Mouse (Mus musculus): Measurements from ENCODE around the gene Zbtb25. TPM values are rescaled to one million over a fixed set of nuclear protein-coding genes. Genes with fewer than 3 reads are reported as not detected.
A peak's percentile ranks its signal among the peaks of the same experiment; 100 is the strongest.

Zbtb25 gene
- total and polyA plus RNA-seq, 2 experiments from 2014 or later = 11.5 to 19.9 TPM

- peak; percentile 66 for TF ChIP-seq CTCF (IDR thresholded peaks at IDR 0.05)
- Histone ChIP-seq H3K36me3 (ENCODE audit: insufficient read depth, low read length) (no peaks in the 10 kb centered on the region), H3K4me1 (ENCODE audit: insufficient read depth, low read length) (no peaks in the 10 kb centered on the region), H3K27ac (ENCODE audit: low read depth, low read length) (no peak overlapping the region), H3K4me2 (ENCODE audit: low read depth, low read length, poor library complexity, severe bottlenecking) (no peak overlapping the region), H3K27me3 (ENCODE audit: insufficient read depth, low read length) (no peaks in the 10 kb centered on the region), H3K9ac (replicated peaks; ENCODE audit: low read length, poor library complexity, severe bottlenecking) (no peak overlapping the region), H3K9me3 (ENCODE audit: low read length) (no peaks in the 10 kb centered on the region), H3K4me3 (ENCODE audit: low read depth, low read length) (no peak overlapping the region)
- ATAC-seq (ENCODE audit: low FRiP score) (no peak), DNase-seq (ENCODE audit: low spot score) (peak; percentile 44)
- 33% methylated on average over 7 of the region's 7 CpGs for WGBS
Observed at GRCm38 (mm10) chr12:76376649-76377048, 7.2 kb upstream of the Zbtb25 start.

GRCm38 (mm10) chr12:76375506-76375905 lies 6.1 kb upstream of the Zbtb25 start:
- Histone ChIP-seq H3K4me2 (ENCODE audit: low read depth, low read length, poor library complexity, severe bottlenecking) (no peak overlapping the region), H3K9ac (replicated peaks; ENCODE audit: low read length, poor library complexity, severe bottlenecking) (no peak overlapping the region), H3K9me3 (ENCODE audit: low read length) (no peaks in the 10 kb centered on the region), H3K4me1 (ENCODE audit: insufficient read depth, low read length) (no peaks in the 10 kb centered on the region), H3K4me3 (ENCODE audit: low read depth, low read length) (no peak overlapping the region), H3K27me3 (ENCODE audit: insufficient read depth, low read length) (no peaks in the 10 kb centered on the region), H3K27ac (ENCODE audit: low read depth, low read length) (no peak overlapping the region), H3K36me3 (ENCODE audit: insufficient read depth, low read length) (no peaks in the 10 kb centered on the region)
- 86% methylated on average over 3 of the region's 3 CpGs for WGBS
- ATAC-seq (ENCODE audit: low FRiP score) (no peak), DNase-seq (ENCODE audit: low spot score) (no peak)
- no peak for TF ChIP-seq CTCF (IDR thresholded peaks at IDR 0.05)

- no peak for DNase-seq (ENCODE audit: low spot score)
- Histone ChIP-seq H3K4me1 (ENCODE audit: insufficient read depth, low read length) (no peaks in the 10 kb centered on the region), H3K4me3 (ENCODE audit: low read depth, low read length) (no peak overlapping the region), H3K9ac (replicated peaks; ENCODE audit: low read length, poor library complexity, severe bottlenecking) (no peak overlapping the region), H3K4me2 (ENCODE audit: low read depth, low read length, poor library complexity, severe bottlenecking) (no peak overlapping the region), H3K9me3 (ENCODE audit: low read length) (no peaks in the 10 kb centered on the region), H3K27me3 (ENCODE audit: insufficient read depth, low read length) (no peaks in the 10 kb centered on the region), H3K36me3 (ENCODE audit: insufficient read depth, low read length) (no peaks in the 10 kb centered on the region), H3K27ac (ENCODE audit: low read depth, low read length) (no peak overlapping the region)
- 86% methylated on average over 4 of the region's 4 CpGs for WGBS
- no peak for TF ChIP-seq CTCF (IDR thresholded peaks at IDR 0.05)
- ATAC-seq (ENCODE audit: low FRiP score) = no peak
Observed at GRCm38 (mm10) chr12:76374911-76375310, 5.5 kb upstream of the Zbtb25 start.

GRCm38 (mm10) chr12:76373991-76374390 lies 4.6 kb upstream of the Zbtb25 start:
- no peak overlapping the region for H3K27ac ChIP-seq (ENCODE audit: low read depth, low read length)
- DNase-seq (ENCODE audit: low spot score) = no peak
- ATAC-seq (ENCODE audit: low FRiP score) = no peak
- H3K9ac ChIP-seq (replicated peaks; ENCODE audit: low read length, poor library complexity, severe bottlenecking) = no peak overlapping the region
- H3K4me3 ChIP-seq (ENCODE audit: low read depth, low read length) = no peak overlapping the region
- WGBS = 72% methylated on average over 6 of the region's 6 CpGs
- H3K27me3 ChIP-seq (ENCODE audit: insufficient read depth, low read length) = no peaks in the 10 kb centered on the region
- H3K4me2 ChIP-seq (ENCODE audit: low read depth, low read length, poor library complexity, severe bottlenecking) = no peak overlapping the region
- no peaks in the 10 kb centered on the region for H3K9me3 ChIP-seq (ENCODE audit: low read length)
- no peaks in the 10 kb centered on the region for H3K4me1 ChIP-seq (ENCODE audit: insufficient read depth, low read length)
- H3K36me3 ChIP-seq (ENCODE audit: insufficient read depth, low read length) = no peaks in the 10 kb centered on the region
- TF ChIP-seq CTCF (IDR thresholded peaks at IDR 0.05) = no peak

GRCm38 (mm10) chr12:76372881-76373818 lies 3.7 kb upstream of the Zbtb25 start:
- H3K27me3 ChIP-seq (ENCODE audit: insufficient read depth, low read length) = no peaks in the 10 kb centered on the region
- WGBS = 80% methylated on average over 5 of the region's 7 CpGs

GRCm38 (mm10) chr12:76372046-76372445 lies 2.6 kb upstream of the Zbtb25 start:
- no peak for DNase-seq (ENCODE audit: low spot score)
- Histone ChIP-seq H3K4me3 (ENCODE audit: low read depth, low read length) (peak overlapping the region; percentile 97), H3K36me3 (ENCODE audit: insufficient read depth, low read length) (no peaks in the 10 kb centered on the region), H3K4me1 (ENCODE audit: insufficient read depth, low read length) (peaks cover 8% of the 10 kb centered on the region; the same call in 1 of the 2 replicates), H3K4me2 (ENCODE audit: low read depth, low read length, poor library complexity, severe bottlenecking) (peak overlapping the region; percentile 92), H3K27me3 (ENCODE audit: insufficient read depth, low read length) (no peaks in the 10 kb centered on the region), H3K27ac (ENCODE audit: low read depth, low read length) (no peak overlapping the region), H3K9ac (replicated peaks; ENCODE audit: low read length, poor library complexity, severe bottlenecking) (no peak overlapping the region), H3K9me3 (ENCODE audit: low read length) (no peaks in the 10 kb centered on the region)
- no peak for TF ChIP-seq CTCF (IDR thresholded peaks at IDR 0.05)
- no peak for ATAC-seq (ENCODE audit: low FRiP score)
- WGBS = 39% methylated on average over 7 of the region's 7 CpGs

More at GRCm38 (mm10) chr12:76372881-76373818, 3.7 kb upstream of the Zbtb25 start:
- no peak for DNase-seq (ENCODE audit: low spot score)
- Histone ChIP-seq H3K4me3 (ENCODE audit: low read depth, low read length) (no peak overlapping the region), H3K4me2 (ENCODE audit: low read depth, low read length, poor library complexity, severe bottlenecking) (no peak overlapping the region), H3K9me3 (ENCODE audit: low read length) (no peaks in the 10 kb centered on the region), H3K4me1 (ENCODE audit: insufficient read depth, low read length) (no peaks in the 10 kb centered on the region), H3K36me3 (ENCODE audit: insufficient read depth, low read length) (no peaks in the 10 kb centered on the region), H3K27ac (ENCODE audit: low read depth, low read length) (no peak overlapping the region), H3K9ac (replicated peaks; ENCODE audit: low read length, poor library complexity, severe bottlenecking) (no peak overlapping the region)
- TF ChIP-seq CTCF (IDR thresholded peaks at IDR 0.05) = no peak; the same call in 1 of the 2 replicates
- no peak for ATAC-seq (ENCODE audit: low FRiP score)
